Mouse (Mus musculus) heart, adult 18-20 months (tissue): ENCODE measurements around the gene Men1. TPM values are rescaled to one million over a fixed set of nuclear protein-coding genes. Genes with fewer than 3 reads are reported as not detected.
A peak's percentile ranks its signal among the peaks of the same experiment; 100 is the strongest.

Experiments
- DNase-seq, 2 experiments: peaks; one replicate each; pipeline ENCODE4 v3.0.0; 2021 to 2022; ENCODE audit warnings: mixed read lengths in 1 of 2
- total RNA-seq, 2 experiments: library from RNA; stranded (reverse); gene quantifications; 2 replicates each; pipeline ENCODE4 v1.2.3; 2021

Gene Men1
- total RNA-seq, 2 experiments from 2014 or later: 13.3 to 14.0 TPM

- DNase-seq: peak; percentile 94 to 95
These were observed 29.5 kb downstream of the Men1 start for GRCm38 (mm10) chr19:6364317-6364725.

DNA sequence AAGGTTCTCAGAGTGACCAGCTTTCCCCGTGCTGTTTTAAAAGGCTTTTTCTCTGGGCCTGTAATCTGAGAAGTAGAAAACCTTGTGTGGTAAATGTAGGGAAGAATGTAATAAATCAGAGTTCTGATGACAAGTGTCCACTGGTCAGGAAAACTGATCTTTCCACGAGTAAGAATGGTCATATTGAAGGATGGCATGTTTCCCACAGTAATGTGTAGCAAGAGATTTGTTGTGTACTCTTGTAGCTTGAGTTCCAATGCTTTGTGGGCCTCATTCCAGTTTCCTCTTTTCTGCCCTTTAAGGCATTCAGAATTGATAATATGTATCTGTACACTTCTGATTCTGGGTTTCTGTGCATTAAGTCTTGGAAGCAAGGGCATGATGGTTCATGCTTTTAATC is 30.1 kb downstream of the Men1 start:
- no peak for DNase-seq

DNA sequence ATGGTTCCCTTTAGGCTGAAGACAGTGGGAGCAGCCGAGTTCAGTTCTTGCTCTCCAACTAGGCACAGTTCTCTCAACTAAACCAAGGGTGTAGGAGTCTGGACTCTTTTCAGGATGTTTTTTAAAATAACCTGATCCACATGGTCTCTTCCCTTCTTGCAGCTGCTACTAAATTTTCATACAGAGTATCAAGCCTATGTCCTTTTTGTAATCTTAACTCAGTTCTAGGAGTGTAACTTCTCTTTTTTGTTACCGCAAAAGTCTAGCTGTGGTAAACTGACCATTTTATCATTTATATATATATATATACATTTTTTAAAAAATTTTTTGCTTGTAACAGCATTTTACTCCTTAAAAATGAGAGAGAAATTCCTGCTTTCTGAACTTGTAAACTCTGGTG is 35.4 kb downstream of the Men1 start:
- DNase-seq: no peak

DNA sequence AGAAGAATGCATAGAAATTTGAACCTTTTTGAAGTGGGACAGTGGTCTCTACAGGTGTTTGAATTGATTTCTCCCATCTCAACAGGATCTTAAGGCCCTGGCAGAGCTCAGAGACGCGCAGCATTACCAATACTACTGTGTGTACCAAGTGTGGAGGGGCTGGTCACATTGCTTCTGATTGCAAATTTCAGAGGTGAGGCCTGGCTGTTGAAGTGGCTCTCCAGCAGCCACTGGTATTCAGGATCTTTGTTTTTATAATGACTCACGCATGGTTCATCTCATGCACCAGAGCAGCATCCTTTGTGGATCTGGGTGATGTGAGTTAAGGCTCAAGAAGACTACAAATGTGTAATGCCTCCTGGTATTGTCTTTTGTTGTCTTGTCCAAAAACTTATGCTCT is 37.7 kb downstream of the Men1 start:
- no peak for DNase-seq

DNA sequence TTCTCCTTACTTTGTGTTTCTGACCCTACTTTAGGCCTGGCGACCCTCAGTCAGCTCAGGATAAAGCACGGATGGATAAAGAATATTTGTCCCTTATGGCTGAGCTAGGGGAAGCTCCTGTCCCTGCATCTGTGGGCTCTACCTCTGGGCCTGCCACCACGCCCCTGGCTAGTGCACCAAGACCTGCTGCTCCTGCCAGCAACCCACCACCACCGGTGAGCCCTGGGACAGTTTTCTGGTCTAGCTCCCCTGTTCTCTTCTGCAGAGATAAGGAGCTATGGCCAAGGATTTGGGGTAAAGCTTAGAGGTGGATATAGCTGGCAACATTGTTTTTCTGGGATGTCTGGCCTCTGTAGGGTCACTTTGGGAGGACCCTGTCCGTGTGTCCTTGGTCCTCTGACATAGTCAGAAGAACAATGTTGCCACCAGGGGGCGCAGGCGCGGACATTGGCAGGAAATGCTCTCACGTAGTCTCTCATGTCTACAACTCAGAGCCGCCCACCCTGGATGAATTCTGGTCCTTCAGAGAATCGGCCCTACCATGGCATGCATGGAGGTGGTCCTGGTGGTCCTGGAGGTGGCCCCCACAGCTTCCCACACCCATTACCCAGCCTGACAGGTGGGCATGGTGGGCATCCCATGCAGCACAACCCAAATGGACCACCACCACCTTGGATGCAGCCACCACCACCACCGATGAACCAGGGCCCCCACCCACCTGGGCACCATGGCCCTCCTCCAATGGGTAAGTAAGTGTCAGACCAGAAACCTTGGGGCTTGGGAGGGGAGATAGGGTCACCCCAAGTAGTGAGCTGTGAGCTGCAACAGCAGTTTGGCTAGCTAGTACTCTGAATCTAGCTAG is 39.0 kb downstream of the Men1 start:
- peak; percentile 75 to 94 for DNase-seq

DNA sequence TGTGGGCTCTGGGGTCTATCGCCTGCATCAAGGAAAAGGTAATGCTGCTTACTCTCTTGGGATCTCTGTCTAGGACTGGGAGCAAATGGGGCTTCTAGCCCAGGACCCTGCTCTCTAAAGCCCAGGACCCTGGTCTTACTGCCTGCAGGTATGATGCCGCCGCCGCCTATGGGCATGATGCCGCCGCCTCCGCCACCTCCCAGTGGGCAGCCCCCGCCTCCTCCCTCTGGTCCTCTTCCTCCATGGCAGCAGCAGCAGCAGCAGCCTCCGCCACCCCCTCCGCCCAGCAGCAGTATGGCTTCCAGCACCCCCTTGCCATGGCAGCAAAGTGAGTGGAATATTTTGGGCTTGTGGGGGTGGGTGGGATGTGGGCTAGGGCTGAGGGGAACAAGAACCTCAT is 39.8 kb downstream of the Men1 start:
- no peak for DNase-seq

DNA sequence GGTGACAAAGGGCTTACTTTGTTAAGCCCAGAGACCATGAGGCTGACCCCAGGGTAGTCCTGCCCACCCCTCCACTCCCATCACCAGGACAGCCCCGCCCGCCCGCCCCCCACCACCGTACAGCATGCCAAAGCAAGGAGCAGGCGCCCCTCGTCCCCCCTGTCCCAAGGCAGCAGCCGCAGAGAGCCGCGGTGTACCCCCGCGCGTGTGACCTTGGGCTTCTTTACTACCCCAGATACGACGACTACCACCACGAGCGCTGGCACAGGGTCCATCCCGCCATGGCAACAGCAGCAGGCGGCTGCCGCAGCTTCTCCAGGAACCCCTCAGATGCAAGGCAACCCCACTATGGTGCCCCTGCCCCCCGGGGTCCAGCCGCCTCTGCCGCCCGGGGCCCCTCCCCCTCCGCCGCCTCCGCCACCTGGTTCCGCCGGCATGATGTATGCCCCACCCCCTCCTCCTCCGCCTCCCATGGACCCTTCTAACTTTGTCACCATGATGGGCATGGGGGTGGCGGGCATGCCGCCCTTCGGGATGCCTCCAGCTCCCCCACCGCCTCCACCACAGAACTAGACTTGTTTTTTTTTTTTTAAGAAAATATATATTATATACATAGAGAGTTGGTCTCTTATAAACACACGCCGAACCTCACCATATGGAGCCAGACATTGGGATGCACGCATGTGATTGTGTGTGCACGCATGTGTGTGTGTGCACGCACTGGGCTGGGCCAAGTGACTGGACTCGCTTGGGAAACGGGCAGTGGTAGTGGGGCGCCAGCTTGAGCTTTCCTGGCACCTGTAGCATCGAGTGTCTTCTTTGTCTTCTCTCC is 40.9 kb downstream of the Men1 start:
- no peak for DNase-seq

- DNase-seq: peak; percentile 46 to 71
These were observed 41.4 kb downstream of the Men1 start for GRCm38 (mm10) chr19:6376255-6376564.

DNA sequence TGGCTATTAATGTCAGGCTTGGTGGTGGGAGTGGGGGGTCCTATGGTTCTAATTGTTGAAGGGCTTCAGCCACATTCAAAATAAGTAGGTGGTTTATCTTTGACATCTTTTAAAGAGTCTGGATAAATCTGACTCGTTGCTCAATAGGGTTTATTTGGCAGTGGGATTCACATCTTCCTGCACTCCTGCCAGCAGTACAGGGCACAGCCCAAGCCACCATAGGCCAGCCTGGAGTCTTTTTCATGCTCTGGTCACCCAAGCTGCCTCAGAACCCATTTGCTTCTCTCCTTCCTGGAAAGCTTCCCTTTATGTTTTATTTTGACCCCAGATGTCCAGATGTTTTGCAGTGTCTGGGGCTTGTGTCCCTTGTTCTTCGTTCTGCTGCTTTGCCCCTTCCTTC is 41.9 kb downstream of the Men1 start:
- no peak for DNase-seq

DNA sequence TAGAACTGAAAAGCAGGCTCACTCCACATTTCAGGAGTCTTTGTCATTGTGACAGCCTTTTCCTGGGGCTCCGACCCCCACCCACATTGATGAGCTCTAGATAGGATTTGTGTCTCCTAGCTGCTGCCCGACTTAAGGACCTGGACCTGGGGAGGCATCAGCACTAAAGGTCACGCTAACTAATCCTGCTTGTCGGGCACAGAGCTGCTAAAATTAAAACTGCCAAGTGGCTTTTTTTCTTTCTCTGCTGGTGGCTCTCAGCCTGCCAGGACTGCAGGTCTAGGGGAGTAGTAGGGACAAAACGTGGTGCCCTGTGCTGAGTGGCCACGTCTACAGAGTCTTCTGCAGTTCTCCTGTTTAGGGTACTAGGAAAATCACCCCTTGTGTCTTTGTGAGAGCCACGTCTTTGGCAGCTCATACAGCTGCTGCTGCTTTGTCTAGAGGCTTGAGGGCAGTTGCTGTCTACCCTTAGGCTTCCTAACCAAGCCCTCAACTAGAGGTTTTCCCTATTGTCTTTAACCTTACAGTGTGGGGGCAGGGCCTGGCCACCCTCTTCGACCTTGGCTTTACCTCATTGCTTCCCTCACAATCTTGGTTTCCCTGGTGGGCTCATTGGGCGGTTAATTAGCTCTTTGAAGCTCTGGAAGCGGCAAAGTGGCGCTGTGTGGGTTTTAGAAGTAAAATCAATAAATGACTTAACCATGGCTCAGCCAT is 42.7 kb downstream of the Men1 start:
- peak in 1 of 2 experiments; percentile 52 for DNase-seq

DNA sequence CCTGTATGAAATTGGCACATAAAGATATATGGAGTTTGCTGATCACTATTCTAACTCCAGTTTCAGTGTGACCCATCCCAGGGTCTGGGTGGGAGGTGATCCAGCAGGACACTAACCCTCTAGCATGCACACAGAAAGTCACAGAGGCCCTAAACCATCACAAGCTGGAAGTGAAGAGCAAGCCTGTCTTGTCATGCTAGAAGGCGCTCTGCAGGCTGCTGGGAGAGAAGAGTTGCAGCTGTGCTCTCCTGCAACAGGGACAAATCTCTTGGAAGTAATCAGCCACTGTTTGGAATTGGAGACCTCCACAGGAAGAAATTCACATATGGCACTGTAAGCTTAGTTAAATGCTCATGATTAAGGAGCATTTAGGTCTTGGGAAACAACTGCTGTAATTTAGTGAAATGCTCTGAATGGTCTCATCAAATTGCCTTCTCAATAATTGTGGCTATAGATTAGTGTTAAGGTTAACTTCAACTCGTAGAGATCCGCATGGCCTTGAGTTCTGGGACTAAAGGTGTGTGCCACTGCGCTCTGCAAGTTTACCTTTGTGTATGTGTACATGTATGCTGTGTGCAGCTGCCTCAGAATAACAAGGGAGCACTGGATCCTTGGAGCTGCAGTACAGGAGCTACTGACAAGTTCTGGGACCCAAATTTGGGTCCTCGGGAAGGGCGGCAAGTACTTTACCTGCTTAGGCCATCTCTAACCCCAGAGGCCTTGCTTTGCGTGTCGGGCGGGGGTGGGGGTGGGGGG is 45.8 kb downstream of the Men1 start:
- no peak for DNase-seq

DNA sequence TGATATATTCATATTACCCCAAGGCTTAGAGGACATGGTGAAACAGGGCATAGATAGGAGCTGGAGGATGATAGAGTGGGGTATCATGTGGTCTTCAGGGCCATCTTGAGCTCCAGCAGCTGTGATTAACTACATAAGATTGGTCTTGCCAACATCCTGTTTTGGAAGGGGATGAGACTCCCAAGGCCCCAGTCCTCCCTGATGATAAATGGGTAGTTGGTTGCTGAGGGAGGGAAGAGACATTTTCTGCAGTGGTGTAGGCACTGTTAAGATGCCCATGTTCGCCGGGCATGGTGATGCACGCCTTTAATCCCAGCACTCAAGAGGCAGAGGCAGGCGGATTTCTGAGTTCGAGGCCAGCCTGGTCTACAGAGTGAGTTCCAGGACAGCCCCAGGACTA is 46.5 kb downstream of the Men1 start:
- DNase-seq: no peak

DNA sequence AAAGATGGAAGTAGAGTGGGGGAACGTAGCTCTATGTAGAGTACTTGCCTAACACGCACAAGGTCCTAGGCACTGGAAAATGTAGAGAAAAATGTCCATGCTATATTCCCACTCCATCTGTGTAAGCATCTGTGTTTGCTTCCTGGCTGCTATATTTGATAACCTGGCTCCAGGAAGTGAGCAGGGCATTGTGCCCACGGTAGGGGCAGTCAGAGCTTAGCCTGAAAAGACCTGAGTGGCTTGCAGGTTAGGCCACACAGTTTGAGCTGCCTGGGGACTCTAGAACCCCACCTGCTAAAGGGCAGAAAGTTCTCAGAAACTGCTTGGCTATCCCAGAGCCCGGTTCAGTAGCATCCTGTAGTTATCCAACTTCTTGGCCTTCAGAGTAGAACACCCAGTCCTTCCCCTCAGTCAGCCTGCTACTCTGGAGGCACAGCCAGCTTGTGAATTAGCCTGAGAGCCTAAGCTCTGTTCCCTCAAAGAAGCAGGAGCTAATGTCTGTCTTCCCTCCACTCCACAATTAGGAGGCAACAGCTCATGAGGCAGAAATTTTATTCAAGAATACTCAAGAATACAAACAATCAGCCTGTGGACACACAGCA is 47.6 kb downstream of the Men1 start:
- no peak for DNase-seq

DNA sequence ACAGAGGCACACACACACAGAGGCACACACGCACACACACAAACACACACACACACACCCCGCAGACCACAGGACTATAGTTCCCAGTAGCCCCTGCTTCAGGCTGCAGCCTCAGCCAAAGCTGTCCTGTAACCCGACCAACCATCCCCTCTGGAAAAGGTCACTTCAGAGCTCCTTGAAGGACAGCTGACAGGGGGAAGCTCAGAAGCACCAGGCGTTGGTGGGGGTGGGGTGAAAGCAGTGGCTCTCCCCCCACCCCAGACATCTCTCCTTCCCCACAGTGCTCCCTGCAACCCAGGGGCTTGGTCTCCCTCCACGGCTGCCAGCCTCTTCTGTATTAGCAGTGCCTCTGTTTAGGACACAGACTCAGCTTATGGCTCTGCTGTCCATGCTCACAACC is 48.7 kb downstream of the Men1 start:
- DNase-seq: no peak

GRCm38 (mm10) chr19:6384128-6384527 is 49.3 kb downstream of the Men1 start, which contains the start of gene Pygm:
Gene Pygm, plus strand, starts transcription at chr19:6384399.
- DNase-seq: peak; percentile 93 to 95

- DNase-seq: peak; percentile 52 to 65
These were observed 50.2 kb downstream of the Men1 start for GRCm38 (mm10) chr19:6384954-6385353.

- no peak for DNase-seq
These were observed 50.6 kb downstream of the Men1 start for GRCm38 (mm10) chr19:6385419-6385818.

DNA sequence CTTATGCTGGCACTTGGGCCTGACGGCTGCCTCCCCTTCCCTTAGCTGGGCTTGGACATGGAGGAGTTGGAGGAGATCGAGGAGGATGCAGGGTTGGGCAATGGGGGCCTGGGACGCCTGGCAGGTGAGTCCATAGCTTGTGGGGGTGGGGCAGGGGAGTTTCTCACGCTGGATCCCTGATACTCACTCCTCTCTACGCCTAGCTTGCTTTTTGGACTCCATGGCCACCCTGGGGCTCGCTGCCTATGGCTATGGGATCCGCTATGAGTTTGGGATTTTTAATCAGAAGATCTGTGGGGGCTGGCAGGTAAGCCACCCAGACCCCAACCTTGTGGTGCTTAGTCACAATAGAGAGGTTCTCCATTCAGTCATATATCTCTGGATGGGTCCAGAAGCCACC is 51.0 kb downstream of the Men1 start:
- no peak for DNase-seq

- DNase-seq: no peak
These were observed 51.5 kb downstream of the Men1 start for GRCm38 (mm10) chr19:6386234-6386633.

DNA sequence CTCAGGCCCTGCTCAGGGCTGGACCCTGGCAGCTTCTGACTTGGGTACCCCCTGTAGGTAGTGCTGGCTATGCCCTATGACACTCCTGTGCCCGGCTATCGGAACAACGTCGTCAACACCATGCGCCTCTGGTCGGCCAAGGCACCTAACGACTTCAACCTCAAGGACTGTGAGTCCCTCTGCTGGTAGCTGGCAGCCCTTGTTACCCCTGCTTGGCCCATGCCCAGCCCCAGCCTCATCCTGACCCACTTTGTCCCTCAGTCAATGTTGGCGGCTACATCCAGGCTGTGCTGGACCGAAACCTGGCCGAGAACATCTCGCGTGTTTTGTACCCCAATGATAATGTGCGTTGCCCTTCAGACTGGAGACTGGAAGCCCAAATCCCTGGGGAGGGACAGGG is 53.2 kb downstream of the Men1 start:
- DNase-seq: peak; percentile 63 to 77

GRCm38 (mm10) chr19:6389803-6390202 is 55.0 kb downstream of the Men1 start:
- DNase-seq: no peak

DNA sequence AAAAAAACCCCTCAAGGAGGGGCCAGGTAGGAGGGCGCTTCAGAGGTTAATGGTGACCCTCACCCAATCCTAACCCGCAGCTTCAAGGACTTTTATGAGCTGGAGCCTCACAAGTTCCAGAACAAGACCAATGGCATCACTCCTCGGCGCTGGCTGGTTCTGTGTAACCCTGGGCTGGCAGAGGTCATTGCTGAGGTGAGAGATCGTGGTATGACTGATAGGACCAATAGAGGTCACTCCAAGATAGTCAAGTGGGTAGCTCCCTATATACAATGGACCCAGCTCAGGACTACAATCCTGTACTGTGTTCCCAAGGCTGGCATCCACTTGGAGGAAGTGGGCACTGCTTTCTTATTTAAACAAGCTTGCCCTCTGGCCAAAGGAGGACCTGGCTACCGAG is 55.5 kb downstream of the Men1 start:
- DNase-seq: no peak
